Mouse (Mus musculus) urinary bladder, adult 2 months (tissue): Measurements from ENCODE around the gene 4930404N11Rik. TPM values are rescaled to one million over a fixed set of nuclear protein-coding genes. Genes with fewer than 3 reads are reported as not detected.

Source experiments
- DNase-seq: peaks from one replicate; pipeline ENCODE4 v3.0.0; 2022; ENCODE audit warnings: low spot score
- polyA plus RNA-seq: library from polyadenylated mRNA; depleted of rRNA; stranded (reverse); fragments of >200 nt; gene quantifications from 2 replicates; pipeline ENCODE4 v1.2.3, GENCODE M21; 2012; rRNA removed

The 4930404N11Rik gene
- 1.9 and 2.1 TPM in 2 replicates for polyA plus RNA-seq

GRCm38 (mm10) chr10:81365672-81366476 is at the start of gene 4930404N11Rik:
TSS of gene 4930404N11Rik (minus strand) at chr10:81365816.
- no peak for DNase-seq

DNA sequence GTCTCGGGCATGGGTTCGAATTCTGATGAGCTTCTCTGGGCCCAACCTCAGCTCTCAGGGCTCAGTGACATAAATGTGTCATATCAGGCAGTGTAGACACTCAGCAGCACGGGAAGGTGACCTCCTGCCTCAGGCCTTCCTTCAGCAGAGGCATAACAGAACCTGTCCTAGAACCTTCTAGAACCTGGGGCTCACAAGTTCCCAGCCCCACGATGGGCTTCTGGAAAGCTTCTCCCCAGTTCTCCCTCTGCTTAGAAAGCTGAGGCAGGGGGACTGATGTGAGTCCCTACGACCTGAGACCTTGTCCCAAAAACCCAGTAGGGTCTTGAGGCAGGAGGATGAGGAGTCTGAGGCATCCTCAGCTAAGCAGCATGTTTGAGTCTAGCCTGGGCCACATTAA is 49.5 kb upstream of the 4930404N11Rik start:
- no peak for DNase-seq

DNA sequence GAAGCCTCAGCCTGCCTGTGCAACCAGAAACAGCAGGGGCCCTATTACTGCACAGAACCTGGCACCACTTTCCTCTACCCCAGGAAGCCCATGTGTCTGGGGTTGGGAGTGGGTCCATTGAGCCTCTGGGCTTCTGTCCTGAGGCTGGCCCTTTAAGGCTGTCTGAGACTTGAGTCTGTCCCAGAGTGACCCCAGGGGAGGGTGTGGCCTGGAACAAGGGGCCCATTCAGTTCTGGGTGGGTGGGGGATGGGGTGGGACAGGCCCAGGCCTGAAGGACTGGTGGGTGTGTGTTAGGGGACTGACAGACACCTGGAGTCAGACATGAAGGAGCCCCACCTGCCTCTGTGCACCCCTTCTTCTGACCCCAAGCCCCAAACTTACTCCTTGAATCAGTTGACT is 49.1 kb upstream of the 4930404N11Rik start:
- no peak for DNase-seq

DNA sequence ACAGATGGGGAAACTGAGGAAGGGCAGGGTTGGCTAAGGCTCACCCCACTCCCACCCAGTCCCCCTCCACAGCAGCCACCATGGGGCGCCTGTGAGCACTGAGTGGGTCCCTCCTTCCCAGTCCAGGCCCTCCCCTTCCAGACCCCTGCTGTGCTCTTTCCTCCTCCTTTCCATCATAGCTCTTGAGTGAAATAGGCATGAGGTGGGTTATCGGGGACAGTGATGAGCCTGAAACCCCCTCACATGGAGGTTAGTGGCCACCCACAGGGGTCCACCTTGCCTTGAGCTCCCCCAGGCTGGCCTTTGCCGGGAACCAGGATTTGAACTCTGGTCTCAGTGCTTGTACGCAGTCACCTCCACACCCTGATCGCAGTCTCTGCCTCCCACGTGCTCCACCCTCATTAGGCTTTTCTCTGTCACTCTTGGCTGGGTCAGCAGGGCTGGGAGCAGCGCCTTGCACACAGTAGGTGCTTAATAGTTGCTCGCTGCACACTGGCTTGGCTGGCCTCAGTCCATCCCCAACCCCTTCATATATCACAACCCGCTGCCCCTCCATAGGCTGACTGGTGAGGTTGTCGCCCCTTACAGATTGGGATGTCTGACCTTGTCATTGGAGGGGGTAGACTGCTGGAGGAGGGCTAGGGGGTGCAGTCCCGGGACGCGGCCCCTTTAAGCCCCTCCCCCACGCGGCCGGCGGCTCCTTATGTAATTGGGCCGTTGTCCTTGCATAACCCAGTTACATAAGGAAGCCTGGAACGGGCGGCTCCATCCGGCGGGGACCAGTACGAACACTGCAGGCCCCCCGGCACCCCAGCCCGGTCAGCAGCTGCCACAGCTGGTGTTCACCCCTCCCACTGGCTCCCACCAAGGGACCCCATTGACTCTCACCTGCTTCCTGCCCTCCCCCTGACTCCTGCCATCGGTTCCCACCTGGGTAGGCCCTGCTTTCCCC is 48.0 kb upstream of the 4930404N11Rik start:
- no peak for DNase-seq

DNA sequence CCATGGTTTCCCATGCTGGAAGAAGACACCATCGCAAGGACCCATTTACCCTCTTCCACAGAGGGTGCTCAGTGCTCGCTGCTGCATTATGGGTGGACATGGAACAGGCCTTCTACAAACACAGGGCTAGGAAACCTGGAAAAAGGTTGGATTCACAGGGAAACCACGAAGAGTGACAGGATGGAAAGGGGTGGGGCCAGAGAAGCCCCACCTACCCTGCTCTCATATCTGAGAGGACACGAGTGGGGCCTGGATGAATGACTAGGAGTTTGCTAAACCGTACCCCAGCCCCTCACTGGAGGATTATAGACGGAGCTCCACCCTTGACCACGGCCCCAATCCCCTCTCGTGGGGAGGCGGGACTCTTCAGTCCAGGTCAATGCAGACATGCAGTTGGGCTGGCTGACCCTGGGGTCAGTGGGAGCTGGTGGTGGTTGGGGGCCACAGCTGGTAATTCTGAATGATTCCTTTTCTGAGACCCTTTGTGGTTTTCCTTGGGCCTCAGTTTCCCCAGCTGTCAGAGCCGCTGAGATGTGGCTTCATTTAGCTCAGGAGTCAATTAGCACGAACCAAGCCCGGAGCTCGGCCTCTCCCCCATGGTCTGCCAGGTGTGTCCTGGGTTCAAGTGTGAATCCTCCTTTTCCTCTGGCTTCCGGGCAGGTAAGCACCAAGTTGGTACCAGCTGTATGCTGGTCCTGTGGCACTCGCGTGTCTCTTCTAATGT is 47.1 kb upstream of the 4930404N11Rik start:
- DNase-seq = no peak

- DNase-seq = peak; percentile 64
These were observed 46.1 kb upstream of the 4930404N11Rik start for GRCm38 (mm10) chr10:81411471-81412400.

GRCm38 (mm10) chr10:81410981-81411380 is 45.4 kb upstream of the 4930404N11Rik start:
- DNase-seq = no peak

DNA sequence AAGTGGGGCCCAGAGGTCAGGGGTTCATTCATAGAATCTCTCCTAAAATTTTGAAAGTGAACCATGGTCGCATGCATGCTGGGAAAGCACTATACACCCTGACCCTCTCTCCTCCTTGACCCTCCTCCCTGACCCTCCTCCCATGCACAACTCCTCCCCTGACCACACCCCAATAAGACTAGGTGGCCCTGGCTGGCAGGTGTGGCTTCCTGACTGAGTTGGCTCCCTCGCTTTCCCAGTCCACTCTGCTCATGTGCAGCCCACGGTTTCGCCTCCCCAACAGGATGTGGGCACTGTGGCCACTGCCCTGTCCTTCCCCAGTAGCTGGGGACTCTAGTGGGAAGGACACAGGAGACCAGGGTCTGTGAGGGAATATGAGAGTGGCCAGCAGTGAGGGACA is 44.7 kb upstream of the 4930404N11Rik start:
- DNase-seq = no peak

- no peak for DNase-seq
These were observed 43.7 kb upstream of the 4930404N11Rik start for GRCm38 (mm10) chr10:81409330-81409729.

DNA sequence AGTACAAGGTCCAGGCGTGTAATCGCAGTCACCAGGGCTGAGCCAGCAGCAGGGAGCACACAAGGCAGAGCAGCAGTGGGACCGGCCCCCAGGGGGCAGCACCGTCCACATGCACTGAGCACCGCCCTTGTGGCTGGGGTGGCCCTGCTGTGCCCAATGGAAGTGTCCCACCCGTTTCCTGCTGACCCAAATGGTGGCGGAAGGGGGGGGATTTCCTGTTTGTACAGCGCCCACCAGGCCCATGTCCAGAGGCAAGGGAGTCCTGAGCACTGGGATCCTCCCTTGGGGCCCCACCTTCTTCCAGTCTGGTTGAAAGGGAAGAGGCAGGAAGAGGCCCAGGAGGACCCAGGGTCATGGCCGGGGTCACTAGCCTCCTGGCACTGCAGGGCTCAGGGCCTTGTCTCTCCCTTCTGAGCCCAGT is 43.3 kb upstream of the 4930404N11Rik start:
- DNase-seq = no peak

- DNase-seq = no peak
These were observed 42.8 kb upstream of the 4930404N11Rik start for GRCm38 (mm10) chr10:81408424-81408729.

- DNase-seq = no peak
These were observed 42.2 kb upstream of the 4930404N11Rik start for GRCm38 (mm10) chr10:81407539-81408423.

DNA sequence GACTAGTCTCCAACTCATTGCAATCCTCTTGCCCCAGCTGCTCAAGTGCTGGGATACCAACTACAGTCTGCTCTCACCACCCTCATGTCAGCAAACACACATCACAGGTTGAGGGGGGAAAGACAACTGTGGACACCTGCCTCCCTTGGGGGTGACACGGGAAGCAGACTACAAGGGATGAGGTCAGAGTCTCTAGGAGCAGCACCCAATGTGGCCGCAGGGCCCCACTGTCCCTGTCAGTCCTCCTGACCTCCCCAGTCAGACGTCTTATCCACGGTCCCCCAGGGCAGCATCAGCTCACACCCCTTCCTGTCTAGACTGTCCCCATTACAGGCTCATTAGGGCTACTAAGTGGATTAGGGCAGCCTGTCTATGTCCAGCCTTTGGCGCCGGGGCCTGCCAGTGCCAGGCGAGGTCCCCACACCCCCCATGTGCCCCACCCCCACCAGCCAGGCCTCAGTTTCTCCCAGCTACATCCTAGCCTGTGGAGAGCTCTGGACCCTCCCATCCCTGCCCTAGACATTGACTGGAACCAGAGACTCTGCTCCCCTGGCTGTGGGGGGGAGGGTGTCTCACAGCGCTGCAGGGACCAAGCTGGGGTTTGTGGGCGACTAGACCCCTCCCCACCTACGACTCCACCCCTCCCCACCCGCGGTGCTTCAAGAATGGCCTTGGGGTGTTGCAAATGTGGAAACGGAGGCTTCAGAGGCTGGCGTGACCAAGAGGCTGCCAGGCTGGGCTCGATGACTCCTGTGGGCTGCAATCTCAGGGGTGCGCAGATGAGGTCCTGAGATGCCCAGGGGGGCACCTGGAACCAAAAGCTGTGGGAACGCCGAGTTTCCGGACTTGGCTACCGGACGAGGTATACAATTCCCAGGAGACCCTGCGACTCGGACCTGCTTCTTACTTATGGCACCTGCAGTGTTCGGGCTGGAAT is 41.2 kb upstream of the 4930404N11Rik start:
- no peak for DNase-seq

DNA sequence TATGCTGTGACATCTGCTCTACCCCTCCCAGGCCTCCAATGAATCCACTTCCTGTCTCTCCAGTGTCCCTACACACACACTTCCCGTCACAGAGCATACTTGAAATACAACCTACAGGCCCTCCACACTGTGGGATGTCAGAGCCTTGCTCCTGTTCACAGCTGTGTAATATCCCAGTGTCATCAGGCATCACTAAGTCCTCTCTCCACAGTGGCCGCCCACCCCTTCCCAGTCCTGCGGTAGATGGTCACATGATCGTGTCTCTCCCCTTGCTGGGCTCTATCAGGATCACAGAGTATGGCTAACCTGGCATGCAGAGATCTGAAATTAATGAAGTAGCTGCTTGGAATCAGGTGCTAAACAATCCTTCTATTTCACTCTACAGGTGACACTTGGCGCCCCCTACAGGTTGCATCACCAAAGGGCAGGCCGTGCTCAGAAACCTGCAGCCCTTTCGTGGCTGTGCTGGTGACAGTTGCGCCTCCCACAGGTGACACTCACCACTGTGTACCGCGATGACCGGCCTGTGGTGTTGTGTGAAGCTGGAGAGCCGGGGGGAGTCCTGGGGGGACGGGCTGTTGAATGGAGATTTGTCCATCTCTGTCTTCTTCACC is 40.1 kb upstream of the 4930404N11Rik start:
- no peak for DNase-seq

- no peak for DNase-seq
These were observed 39.1 kb upstream of the 4930404N11Rik start for GRCm38 (mm10) chr10:81404720-81405119.

GRCm38 (mm10) chr10:81404082-81404481 is 38.5 kb upstream of the 4930404N11Rik start:
- no peak for DNase-seq

DNA sequence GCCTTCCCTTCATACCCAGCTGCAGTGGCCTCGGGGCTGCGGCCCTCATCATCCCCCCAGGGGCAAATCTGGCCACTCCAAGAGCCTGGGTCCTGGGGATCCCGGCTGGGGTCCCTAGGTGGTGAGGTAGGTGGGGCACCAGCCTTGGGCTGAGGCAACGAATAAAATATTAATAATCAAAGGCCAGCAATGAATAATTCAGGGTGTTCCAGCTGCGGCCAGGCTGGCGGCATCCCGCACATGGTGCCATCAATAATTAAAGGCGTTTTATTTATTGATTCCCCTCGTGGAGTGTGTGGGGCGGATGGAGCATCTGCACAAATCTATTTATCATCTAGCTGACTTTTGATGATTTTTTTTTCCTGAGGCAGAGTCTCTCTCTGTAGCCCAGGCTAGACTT is 37.9 kb upstream of the 4930404N11Rik start:
- DNase-seq = no peak

DNA sequence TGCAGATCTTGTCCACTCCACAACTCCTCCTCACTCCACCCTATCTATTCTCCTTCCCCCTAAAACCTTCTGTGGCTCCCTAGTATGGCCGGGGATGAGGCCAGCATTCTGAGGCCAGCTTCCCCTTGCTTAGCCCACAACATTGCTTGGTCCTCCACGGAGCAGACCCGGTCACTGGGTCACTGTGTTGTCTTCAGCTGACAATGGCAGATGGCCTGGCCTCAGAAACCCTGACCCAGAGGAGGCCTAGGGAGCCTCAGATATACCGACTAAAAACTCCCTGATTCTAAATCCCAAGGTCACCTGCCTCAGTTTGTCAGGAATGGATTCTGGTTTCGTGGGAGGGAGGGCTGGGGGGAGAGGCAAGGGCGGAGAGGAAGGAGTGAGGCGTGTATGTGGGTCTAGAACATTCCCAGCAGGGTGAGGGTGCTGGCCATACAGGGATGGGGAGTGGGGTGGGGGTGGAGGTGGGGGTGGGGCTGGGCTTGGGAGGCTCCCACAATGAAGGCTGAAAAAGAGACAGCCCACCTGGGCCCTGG is 36.7 kb upstream of the 4930404N11Rik start:
- no peak for DNase-seq
